Mouse (Mus musculus): ENCODE measurements around the gene Lhx9.

Gene Lhx9

DNA sequence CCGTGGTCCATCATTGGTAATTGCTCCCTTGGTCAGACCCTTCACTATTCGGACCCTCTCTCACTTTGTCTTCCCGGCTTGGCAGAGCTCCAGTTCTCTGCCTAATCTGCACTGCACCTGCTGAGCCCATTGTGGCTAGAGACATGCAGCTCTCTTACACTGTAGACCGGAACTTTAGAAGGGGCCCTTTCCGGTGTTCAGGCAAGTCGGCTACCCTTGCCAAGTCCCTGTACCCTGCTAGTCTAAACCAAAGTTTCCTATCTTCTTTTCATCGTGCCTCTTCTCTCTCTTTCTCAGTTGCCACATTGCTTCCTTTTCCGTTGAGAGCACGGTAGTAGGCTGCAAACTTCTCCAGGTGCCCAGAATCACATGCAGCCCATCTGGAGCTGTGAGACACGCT is 62.5 kb downstream of the Lhx9 start:
- H3K27me3 ChIP-seq (ENCODE audit: insufficient read depth, low read length), result peaks cover 13% of the 10 kb centered on the region
- H3K36me3 ChIP-seq (ENCODE audit: insufficient read depth, low read length), result no peaks in the 10 kb centered on the region
- H3K4me1 ChIP-seq (replicated peaks; ENCODE audit: low read depth, low read length), result no peaks in the 10 kb centered on the region
- TF ChIP-seq POU5F1 (IDR thresholded peaks at IDR 0.05; ENCODE audit: borderline replicate concordance, low read length), result no peak
- H3K4me3 ChIP-seq (replicated peaks; ENCODE audit: low read length), result no peak overlapping the region
- peaks cover 12% of the 10 kb centered on the region for H3K9me3 ChIP-seq (ENCODE audit: low read length)

DNA sequence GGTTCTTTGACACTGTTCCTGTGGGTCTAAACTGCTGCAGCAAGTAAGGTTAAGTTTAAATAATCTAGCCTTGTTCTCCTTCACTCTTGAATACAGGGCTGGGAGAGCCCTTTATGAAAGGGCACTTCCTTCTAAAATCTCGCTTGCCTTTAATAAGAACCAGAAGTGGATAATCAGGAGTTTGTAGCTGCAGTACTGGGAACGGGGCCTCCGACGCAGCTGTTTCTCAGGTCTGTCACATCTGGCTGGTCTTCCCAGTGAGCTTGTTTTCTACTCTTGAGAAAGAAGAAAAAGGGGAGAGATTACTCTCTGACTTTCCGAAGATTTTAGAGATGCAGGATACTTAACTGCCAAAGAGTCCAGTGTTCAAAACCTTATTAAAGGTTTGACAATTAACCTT is 64.4 kb downstream of the Lhx9 start:
- Histone ChIP-seq H3K36me3 (ENCODE audit: insufficient read depth, low read length) (no peaks in the 10 kb centered on the region), H3K4me1 (replicated peaks; ENCODE audit: low read depth, low read length) (no peaks in the 10 kb centered on the region), H3K4me3 (replicated peaks; ENCODE audit: low read length) (no peak overlapping the region), H3K27me3 (ENCODE audit: insufficient read depth, low read length) (peaks cover 13% of the 10 kb centered on the region), H3K9me3 (ENCODE audit: low read length) (peaks cover 12% of the 10 kb centered on the region)
- no peak for TF ChIP-seq NANOG (IDR thresholded peaks at IDR 0.05; ENCODE audit: borderline replicate concordance, low read length)
- TF ChIP-seq CTCF (conservative IDR thresholded peaks at IDR 0.05; ENCODE audit: low read length), result no peak
- no peak for TF ChIP-seq POU5F1 (IDR thresholded peaks at IDR 0.05; ENCODE audit: borderline replicate concordance, low read length)

All from E14TG2a.4 (cell line).